Mouse (Mus musculus) stomach, embryonic 16.5 days (tissue): ENCODE data around the gene Ccl22. TPM values are rescaled to one million over a fixed set of nuclear protein-coding genes. Genes with fewer than 3 reads are reported as not detected.
A peak's percentile ranks its signal among the peaks of the same experiment; 100 is the strongest.

Experiments
- ATAC-seq: fragments of 200-750 bp; cut with Nextera tagmentation; 2 replicates; pipeline ENCODE4 v1.8.0; 2017; ENCODE audit warnings: moderate number of reproducible peaks, moderate TSS enrichment; ENCODE audit not compliant: insufficient read depth, low FRiP score
- H3K27ac ChIP-seq: fragments of 300-500 bp; sonication (generic); 2 replicates; pipeline ENCODE4 v1.5.1; 2014; ENCODE audit warnings: low read length
- H3K27me3 ChIP-seq: fragments of 300-500 bp; sonication (generic); 2 replicates; pipeline ENCODE4 v1.6.1; 2014; ENCODE audit warnings: low read length, control low read depth, mixed read lengths; ENCODE audit not compliant: control insufficient read depth, insufficient read depth
- H3K36me3 ChIP-seq: fragments of 300-500 bp; sonication (generic); 2 replicates; pipeline ENCODE4 v1.6.1; 2014; ENCODE audit warnings: low read length; ENCODE audit not compliant: control insufficient read depth, insufficient read depth
- H3K4me1 ChIP-seq: fragments of 300-500 bp; sonication (generic); 2 replicates; pipeline ENCODE4 v1.6.1; 2014; ENCODE audit warnings: low read length, control low read depth, mixed read lengths; ENCODE audit not compliant: control insufficient read depth, insufficient read depth
- H3K4me2 ChIP-seq: fragments of 300-500 bp; sonication (generic); 2 replicates; pipeline ENCODE4 v1.6.1; 2014; ENCODE audit warnings: low read depth, low read length, mixed read lengths
- H3K4me3 ChIP-seq: fragments of 300-500 bp; sonication (generic); replicated peaks from 2 replicates; pipeline ENCODE4 v1.5.1; 2014; ENCODE audit warnings: mild to moderate bottlenecking, low read length
- H3K9ac ChIP-seq: fragments of 300-500 bp; sonication (generic); 2 replicates; pipeline ENCODE4 v1.6.1; 2014; ENCODE audit warnings: low read length
- H3K9me3 ChIP-seq: fragments of 300-500 bp; sonication (generic); replicated peaks from 2 replicates; pipeline ENCODE4 v1.6.1; 2016; ENCODE audit warnings: low read length, control low read depth; ENCODE audit not compliant: control insufficient read depth
- WGBS: fragments of 180-500 bp; shearing (Covaris S2); extraction: QIAGEN DNeasy Blood & Tissue Kit; methylation state at CpG from one replicate; pipeline ENCODE4 v1.1.7; 2014; 5-methylcytosine and 5-hydroxymethylcytosine counted together
- polyA plus RNA-seq: library from polyadenylated mRNA; unstranded; fragments of >200 nt; fragmentation: Nextera tagmentation; extraction: Ambion mirVana; gene quantifications from 2 replicates; pipeline ENCODE4 v1.2.1, GENCODE M21; 2015

Ccl22 gene
- polyA plus RNA-seq, 1 experiment from 2014 or later = not detected

DNA sequence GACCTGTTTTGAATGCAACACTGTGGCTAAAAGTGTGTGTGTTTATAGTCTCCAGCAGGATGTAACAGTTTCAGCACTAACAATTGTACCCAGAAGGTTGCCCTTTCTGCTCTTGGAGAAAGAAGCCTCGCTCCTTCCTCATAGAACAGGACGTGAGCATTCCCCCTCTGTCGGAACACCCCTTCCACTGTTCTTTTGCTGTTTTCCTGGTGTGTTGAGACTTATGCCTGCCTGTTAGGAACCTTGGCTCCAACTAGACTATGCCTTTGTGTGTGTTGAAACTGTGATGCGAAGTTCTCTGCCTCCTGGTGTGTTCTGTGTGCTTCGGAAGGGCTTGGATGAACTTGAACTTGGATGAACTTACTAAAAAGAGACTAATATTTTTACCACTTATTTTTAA lies 19.4 kb upstream of the Ccl22 start:
- no peak overlapping the region for H3K4me3 ChIP-seq
- H3K27ac ChIP-seq = no peak overlapping the region
- no peaks in the 10 kb centered on the region for H3K27me3 ChIP-seq
- H3K9ac ChIP-seq = no peak overlapping the region
- H3K4me2 ChIP-seq = no peak overlapping the region
- H3K4me1 ChIP-seq = no peaks in the 10 kb centered on the region
- 79% methylated on average over 5 of the region's 5 CpGs for WGBS
- no peaks in the 10 kb centered on the region for H3K36me3 ChIP-seq
- no peak for ATAC-seq
- H3K9me3 ChIP-seq = no peaks in the 10 kb centered on the region

DNA sequence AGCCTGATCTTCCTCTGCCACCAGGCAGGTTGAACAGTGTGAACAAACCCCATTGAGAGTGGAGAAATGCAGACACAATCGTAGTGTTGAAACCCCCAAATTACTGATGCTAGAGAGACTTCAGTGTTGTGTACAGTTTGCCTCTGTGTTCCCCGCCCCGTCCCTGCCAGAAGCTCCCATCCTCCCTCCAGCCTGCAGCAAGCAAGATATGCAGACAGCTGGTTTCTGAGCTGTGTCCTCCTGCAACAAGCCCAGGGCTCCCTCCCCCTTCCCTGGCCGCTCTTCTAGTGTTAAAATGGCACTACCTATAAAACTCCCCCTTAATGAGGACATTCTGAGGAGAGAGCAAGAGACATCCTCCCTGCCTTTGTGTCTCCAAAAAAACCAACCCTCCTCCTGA lies 16.1 kb upstream of the Ccl22 start:
- H3K36me3 ChIP-seq = no peaks in the 10 kb centered on the region
- H3K27ac ChIP-seq = peak overlapping the region; percentile 69
- no peak overlapping the region for H3K9ac ChIP-seq
- 40% methylated on average over 4 of the region's 4 CpGs for WGBS
- H3K4me2 ChIP-seq = no peak overlapping the region
- H3K9me3 ChIP-seq = no peaks in the 10 kb centered on the region
- H3K4me3 ChIP-seq = no peak overlapping the region
- ATAC-seq = peak; percentile 37; the same call in 1 of the 2 replicates
- no peaks in the 10 kb centered on the region for H3K27me3 ChIP-seq
- H3K4me1 ChIP-seq = no peaks in the 10 kb centered on the region; the same call in 1 of the 2 replicates

GRCm38 (mm10) chr8:94733821-94734465 lies 11.4 kb upstream of the Ccl22 start:
- Histone ChIP-seq H3K27ac (no peak overlapping the region), H3K9me3 (no peaks in the 10 kb centered on the region), H3K36me3 (no peaks in the 10 kb centered on the region), H3K4me3 (no peak overlapping the region), H3K4me2 (no peak overlapping the region), H3K27me3 (no peaks in the 10 kb centered on the region), H3K4me1 (peaks cover 4% of the 10 kb centered on the region), H3K9ac (no peak overlapping the region)
- peak; percentile 63; the same call in 1 of the 2 replicates for ATAC-seq
- WGBS = 63% methylated on average over 5 of the region's 5 CpGs

DNA sequence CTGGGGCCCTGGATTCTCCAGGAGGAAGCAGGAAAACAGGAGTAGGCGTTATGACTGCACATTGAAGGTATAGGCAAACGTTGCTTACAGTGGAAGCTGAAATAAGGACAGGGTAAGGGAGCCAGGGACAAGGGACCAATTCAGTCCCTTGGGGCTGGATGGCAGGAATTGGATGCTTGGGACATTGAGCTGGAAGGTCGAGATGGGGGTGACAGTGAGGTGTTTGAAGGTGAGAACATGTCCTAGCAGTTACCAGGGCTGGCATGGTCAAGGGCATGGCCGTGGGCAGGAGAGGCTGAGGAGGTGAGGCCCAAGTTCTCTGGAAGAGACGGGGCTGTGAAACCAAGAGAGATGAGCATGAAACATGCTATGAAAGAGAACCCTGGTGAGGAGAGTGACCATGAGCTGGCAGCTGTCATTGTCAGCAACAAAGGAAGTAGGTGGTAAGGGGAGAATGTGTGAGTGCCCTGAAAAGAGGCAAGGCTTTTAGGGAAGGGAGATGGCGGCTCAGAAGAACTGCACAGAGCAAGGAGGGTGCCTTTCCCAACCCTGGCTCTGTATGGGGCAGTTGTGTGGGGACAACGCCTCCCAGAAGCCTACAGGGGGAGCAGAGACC lies 10.5 kb upstream of the Ccl22 start:
- no peak for ATAC-seq
- Histone ChIP-seq H3K36me3 (no peaks in the 10 kb centered on the region), H3K4me2 (no peak overlapping the region), H3K9ac (no peak overlapping the region), H3K4me1 (peaks cover 4% of the 10 kb centered on the region), H3K4me3 (no peak overlapping the region), H3K27me3 (no peaks in the 10 kb centered on the region), H3K27ac (no peak overlapping the region), H3K9me3 (no peaks in the 10 kb centered on the region)
- 82% methylated on average over 7 of the region's 7 CpGs for WGBS

DNA sequence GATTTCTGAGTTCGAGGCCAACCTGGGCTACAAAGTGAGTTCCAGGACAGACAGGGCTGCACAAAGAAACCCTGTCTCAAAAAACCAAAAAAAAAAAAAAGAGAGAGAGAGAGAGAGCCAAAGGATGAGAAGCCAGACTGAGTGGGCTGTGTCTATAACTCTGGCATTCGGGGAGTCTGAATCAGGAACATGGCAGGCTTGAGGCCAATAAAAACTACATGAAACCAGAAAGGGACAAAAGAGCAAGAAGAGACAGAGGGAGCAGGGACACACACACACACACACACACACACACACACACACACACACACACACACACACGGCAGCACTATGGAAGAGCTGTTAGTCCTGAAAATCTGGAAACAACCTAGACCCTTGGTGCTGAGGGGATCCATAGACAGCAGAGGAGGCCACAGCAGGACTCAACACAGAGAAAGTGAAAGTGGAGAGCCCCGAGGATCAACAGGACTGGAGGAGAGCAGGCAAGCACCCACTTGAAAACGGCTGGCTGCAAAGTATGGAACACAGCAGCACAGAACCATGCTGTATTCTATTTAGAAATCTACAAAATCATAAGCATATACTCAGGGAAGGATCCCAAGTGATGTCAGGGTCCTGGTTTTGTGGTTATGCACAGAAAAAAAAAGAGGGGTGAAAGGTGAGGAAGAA lies 9.8 kb upstream of the Ccl22 start:
- no peak; the same call in 1 of the 2 replicates for ATAC-seq
- Histone ChIP-seq H3K4me3 (no peak overlapping the region), H3K27ac (no peak overlapping the region), H3K9ac (0 out of 2 replicates have a peak overlapping the region, but pooled peaks have one; percentile 26), H3K4me2 (0 out of 2 replicates have a peak overlapping the region, but pooled peaks have one; percentile 15), H3K9me3 (no peaks in the 10 kb centered on the region), H3K4me1 (peaks cover 4% of the 10 kb centered on the region), H3K27me3 (no peaks in the 10 kb centered on the region), H3K36me3 (no peaks in the 10 kb centered on the region)
- WGBS = 47% methylated on average over 5 of the region's 5 CpGs

DNA sequence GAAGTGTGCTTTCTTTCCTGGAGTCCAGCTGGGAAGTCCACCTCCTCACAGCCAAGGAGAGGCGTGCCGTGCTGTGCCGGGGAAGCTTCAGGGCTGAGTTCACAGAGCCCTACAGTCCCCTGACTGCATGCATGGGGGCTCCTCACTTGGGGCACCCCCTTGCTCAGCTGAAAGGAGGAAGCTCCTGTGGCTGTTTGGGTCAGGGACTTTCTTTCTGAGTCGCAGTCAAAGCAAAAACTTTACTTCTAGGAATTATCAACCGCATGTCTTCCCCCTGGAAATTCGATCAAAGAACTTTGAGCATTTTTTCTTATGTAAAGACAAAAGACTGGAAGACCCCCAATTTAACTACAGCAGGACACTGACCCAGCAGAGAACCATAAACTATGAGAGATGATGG lies 5.6 kb upstream of the Ccl22 start:
- Histone ChIP-seq H3K27me3 (no peaks in the 10 kb centered on the region), H3K27ac (no peak overlapping the region), H3K9me3 (no peaks in the 10 kb centered on the region), H3K4me3 (no peak overlapping the region), H3K4me1 (peaks cover 4% of the 10 kb centered on the region; the same call in 1 of the 2 replicates), H3K9ac (no peak overlapping the region), H3K36me3 (no peaks in the 10 kb centered on the region), H3K4me2 (no peak overlapping the region)
- WGBS = 80% methylated on average over 6 of the region's 6 CpGs
- ATAC-seq = no peak

GRCm38 (mm10) chr8:94740591-94740990 lies 4.8 kb upstream of the Ccl22 start:
- peaks cover 4% of the 10 kb centered on the region; the same call in 1 of the 2 replicates for H3K4me1 ChIP-seq

DNA sequence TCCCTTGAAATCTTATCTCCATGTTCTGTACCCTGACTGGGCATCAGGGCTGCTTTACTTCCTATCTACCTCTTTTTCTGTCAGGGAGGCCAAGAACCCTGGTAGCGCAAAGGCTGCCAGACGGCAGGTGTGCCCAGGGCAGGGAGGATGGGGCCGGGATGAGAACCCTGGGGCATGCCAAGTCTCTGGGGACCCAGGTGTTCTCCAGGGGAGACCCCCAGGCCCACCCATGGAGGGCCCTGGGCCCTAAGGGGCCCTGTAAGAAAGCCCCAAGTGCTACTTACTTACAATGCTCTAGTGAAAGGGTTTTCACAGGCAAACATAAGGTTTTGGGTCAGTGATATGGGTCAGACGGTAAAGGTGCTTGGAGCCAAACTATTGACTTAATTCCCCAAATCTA lies 3.7 kb upstream of the Ccl22 start:
- no peaks in the 10 kb centered on the region for H3K9me3 ChIP-seq
- no peaks in the 10 kb centered on the region for H3K4me1 ChIP-seq
- no peak overlapping the region for H3K27ac ChIP-seq
- H3K36me3 ChIP-seq = no peaks in the 10 kb centered on the region
- no peak for ATAC-seq
- H3K4me3 ChIP-seq = no peak overlapping the region
- no peaks in the 10 kb centered on the region for H3K27me3 ChIP-seq
- no peak overlapping the region for H3K9ac ChIP-seq
- 93% methylated on average over 4 of the region's 4 CpGs for WGBS
- no peak overlapping the region for H3K4me2 ChIP-seq

More at GRCm38 (mm10) chr8:94740591-94740990, 4.8 kb upstream of the Ccl22 start:
- no peak for ATAC-seq
- H3K9ac ChIP-seq = no peak overlapping the region
- H3K27me3 ChIP-seq = no peaks in the 10 kb centered on the region
- H3K4me3 ChIP-seq = no peak overlapping the region
- no peaks in the 10 kb centered on the region for H3K9me3 ChIP-seq
- H3K4me2 ChIP-seq = no peak overlapping the region
- H3K27ac ChIP-seq = no peak overlapping the region
- H3K36me3 ChIP-seq = no peaks in the 10 kb centered on the region
- WGBS = 83% methylated on average over 3 of the region's 3 CpGs

DNA sequence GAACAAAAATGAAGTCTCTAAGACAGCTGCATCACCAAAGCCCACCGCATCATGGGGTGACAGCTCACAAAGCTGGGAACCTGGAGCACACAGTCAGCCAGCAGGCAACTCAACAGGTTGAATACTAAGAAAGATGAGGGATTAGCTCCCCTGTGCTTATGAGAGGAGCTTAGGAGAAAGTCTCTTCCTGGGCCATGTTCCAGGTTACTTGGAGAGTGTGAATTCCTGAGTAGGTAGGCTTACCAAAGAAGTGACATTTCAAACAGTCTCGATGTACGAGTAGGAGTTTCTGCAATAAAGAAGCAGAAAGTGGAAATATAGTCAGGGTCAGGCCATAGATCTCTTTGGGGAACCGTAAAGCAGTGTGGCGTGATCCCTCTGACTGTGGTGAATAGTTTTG lies 906 bp upstream of the Ccl22 start:
- H3K4me3 ChIP-seq = no peak overlapping the region
- WGBS = 84% methylated on average over 5 of the region's 5 CpGs
- no peak overlapping the region for H3K27ac ChIP-seq
- H3K9ac ChIP-seq = no peak overlapping the region
- H3K27me3 ChIP-seq = no peaks in the 10 kb centered on the region
- H3K9me3 ChIP-seq = no peaks in the 10 kb centered on the region
- H3K4me1 ChIP-seq = no peaks in the 10 kb centered on the region
- no peak overlapping the region for H3K4me2 ChIP-seq
- no peak for ATAC-seq
- H3K36me3 ChIP-seq = no peaks in the 10 kb centered on the region
